Mouse (Mus musculus): ENCODE measurements at regions not wholly inside any gene's neighbourhood (a gene's known extent, or its start where the extent isn't known, plus 50 kb on each side); places are given as distances from the start of the nearest gene placed in this dataset.

- DNase-seq, result no peak
Observed at GRCm38 (mm10) chr11:90981626-90982025, 293.5 kb upstream of the Tom1l1 start.

DNA sequence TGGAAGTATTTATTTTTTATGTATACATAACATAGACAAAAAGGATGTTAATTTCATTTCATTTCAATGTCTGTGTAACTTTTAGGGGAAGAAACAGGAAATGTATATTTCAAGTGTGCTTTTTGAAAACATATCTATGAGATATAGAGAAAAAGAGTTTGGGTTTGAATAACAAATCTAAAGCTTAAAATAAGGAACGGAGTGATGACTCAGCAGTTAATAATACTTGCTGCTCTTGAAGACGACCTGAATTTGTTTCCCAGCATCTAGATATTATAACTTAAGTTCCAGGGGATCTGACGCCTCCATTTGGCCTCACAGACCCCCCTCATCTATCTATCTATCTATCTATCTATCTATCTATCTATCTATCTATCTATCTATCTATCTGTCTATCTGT, 290.1 kb upstream of the Tom1l1 start:
- DNase-seq, result no peak

DNA sequence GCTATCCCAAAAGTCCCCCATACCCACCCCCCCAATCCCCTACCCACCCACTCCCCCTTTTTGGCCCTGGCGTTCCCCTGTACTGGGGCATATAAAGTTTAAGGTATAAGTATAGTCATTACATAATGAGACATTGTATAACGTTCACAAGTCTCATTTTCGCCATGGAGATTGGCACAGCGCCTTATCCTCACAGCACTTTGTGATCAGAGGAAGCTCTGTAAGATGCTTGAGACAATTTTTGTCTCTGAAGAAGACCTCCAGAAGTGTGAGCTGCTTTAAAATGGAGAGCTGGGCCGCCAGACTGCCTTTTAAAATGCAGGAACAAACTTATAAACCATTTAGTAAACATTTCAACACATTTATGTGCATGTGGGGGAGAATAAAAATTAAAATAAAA, 252.9 kb upstream of the Tom1l1 start:
- DNase-seq, result no peak

GRCm38 (mm10) chr11:90925738-90926137, 237.6 kb upstream of the Tom1l1 start:
- no peak for DNase-seq

DNA sequence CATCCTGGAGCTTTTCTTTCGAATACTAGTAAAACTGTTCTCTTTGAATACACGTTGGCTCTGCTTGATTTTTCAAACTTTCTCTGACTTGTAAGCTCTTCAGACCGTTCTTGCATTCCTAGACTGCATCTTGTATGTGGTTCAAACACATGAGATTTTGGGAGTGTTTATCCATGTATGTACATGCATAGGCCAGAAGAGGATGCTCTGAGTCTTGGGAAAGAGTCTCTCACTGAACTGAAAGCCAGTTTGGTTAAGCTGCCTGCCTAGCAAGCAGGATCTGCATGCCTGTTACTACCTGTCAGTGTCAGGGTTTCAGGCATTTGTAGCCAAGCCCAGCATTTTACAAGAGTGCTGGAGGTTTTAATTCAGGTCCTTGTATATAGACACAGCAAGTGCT, 229.6 kb upstream of the Tom1l1 start:
- no peak for DNase-seq

- DNase-seq, result no peak
Observed at GRCm38 (mm10) chr11:90894236-90894635, 206.1 kb upstream of the Tom1l1 start.

DNA sequence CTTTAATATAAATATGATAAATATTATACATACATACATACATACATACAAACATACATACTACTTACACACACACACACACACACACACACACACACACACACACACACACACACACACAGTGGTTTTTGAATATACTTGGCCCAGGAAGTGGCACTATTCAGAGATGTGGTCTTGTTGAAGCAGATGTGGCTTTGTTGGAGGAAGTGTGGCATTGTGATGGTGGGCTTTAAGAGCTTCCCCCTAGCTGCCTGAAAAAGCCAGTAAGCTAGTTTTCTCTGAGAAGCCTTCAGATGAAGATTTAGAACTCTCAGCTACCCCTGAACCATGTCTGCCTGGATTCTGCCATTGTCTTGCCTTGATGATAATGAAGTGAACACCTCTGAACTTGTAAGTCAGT, 185.0 kb upstream of the Tom1l1 start:
- DNase-seq, result no peak

- no peak for DNase-seq
Observed at GRCm38 (mm10) chr11:90871686-90872085, 183.5 kb upstream of the Tom1l1 start.

DNA sequence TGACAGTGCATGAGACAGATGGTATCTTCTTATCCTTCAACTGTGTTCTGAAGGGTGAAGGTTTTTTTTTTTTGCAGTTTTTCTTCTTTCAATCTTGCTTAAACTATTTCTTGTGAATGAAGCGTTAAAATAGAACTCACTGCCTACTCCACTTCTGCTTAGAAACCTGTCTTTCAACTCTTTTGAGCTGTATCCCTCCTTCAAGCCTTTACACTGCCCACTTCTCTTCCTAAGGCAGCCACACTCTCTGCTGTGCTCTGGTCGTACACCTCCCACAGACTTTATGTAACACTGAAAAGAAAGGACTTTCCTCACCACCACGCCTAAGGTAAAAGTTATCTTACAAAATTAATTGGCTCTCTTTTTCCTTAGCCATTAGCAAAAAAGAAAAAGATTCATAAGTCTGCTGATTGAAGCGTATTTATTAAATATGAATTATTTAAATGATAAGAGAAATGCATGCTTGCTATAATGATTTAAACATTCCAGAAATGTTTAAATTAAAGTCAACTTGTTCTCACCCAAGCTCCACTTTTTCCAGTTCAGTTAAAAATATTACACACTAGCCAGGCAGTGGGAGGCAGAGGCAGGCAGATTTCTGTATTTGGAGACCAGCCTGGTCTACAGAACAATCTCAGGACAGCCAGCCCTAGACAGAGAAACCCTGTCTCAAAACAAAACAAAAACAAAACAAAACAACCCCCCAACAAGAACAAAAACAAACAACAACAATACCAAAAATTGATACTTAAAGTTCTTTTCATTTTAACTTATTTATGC, 176.0 kb upstream of the Tom1l1 start:
- no peak for DNase-seq

GRCm38 (mm10) chr11:90855731-90856130, 167.6 kb upstream of the Tom1l1 start:
- no peak for DNase-seq

- DNase-seq, result no peak
Observed at GRCm38 (mm10) chr11:90855324-90855723, 167.2 kb upstream of the Tom1l1 start.

GRCm38 (mm10) chr11:90851221-90851620, 163.1 kb upstream of the Tom1l1 start:
- no peak for DNase-seq

GRCm38 (mm10) chr11:90844925-90845319, 156.8 kb upstream of the Tom1l1 start:
- DNase-seq, result no peak

- no peak for DNase-seq
Observed at GRCm38 (mm10) chr11:90844266-90844924, 156.2 kb upstream of the Tom1l1 start.

DNA sequence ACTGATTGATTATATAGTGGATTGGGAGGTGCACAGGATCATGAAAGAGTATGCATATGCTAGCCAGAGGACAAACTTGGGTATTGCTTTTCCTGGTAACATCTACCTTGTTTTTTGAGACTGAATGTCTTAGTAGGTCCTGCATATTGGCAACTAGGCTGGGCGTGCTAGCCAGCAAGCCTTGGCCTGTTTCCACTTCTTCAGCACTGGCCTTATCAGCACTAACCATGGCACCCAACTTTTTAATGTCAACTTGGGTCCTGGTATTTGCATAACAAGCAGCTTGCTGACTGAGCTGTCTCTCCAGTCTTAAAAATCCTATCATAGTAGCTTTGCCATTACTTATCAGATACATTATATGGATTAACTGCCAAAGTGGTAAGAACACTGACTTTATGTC, 150.0 kb upstream of the Tom1l1 start:
- no peak for DNase-seq

DNA sequence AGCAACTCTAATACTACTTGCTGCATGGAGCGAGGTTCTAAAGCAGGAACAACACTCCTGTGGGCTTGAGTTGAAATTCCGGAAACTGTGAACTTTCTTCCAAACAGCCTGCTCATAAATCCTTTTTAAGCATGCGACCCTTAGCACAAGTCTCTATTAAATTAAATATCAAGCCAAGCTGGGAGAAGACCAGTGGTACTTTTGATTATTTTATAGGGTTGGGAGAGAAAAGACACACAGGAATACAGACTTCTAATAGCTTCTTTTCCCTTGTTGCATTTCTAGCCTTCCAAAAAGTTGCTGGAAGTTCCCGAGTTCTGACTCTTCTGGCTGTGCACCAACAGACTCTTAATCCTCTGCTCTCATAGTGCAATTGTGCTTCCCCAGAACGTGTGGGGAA, 136.6 kb upstream of the Tom1l1 start:
- DNase-seq, result no peak

DNA sequence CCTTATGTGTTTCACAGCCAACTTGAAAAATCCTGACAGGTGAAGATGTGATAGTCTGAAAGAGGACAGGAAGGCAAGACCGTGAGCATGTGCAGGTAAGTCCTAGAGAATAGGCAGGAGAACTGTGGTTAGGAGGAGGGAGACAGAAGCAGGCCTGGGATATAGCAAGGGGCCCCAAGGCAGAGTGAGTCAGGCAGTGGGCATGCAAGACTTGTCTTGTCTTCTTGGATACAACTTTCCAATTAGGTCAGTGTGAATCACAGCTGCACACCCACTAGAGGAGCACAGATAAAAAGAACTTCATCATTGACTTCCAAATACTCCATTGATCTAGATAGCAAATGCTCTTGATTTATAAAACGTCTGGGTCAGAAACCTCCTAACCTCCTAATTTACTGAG, 128.6 kb upstream of the Tom1l1 start:
- DNase-seq, result no peak

DNA sequence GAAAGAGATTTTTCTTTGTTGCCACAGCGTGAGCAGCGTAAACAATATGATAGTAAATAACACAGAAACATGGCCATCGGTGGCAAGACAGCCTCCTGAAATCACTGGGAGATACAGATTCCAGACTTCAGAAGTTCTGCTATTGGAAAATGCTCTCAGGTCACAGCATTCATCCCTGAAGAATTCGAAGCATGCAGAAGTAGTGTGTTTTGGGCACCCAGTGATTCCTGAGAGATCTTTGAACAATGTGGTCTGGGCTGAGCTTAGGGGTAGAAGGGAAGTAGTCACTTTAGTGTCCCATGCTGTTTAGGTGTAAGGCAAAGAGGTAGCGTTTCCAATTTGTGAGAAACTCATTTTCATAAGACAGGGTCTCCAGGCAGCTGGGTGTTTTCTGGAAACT, 126.3 kb upstream of the Tom1l1 start:
- no peak for DNase-seq

DNA sequence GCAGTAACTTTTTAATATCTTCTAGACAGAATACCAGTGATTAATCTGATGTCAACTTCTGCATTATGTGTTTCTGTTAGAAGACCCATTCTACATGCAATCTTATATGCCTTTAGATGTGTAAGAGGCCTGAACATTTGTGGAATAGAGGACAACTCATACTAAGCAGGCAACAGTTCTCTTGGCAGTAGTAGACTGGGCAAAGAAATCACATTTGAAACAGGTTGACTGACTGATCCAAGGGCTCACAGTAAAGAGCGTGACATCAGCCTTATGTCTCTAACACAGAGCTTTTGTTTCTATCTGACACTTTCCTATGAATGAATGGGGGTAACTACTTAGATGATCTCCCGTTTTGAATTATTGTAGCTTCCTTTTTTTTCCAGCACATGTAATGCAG, 124.8 kb upstream of the Tom1l1 start:
- no peak for DNase-seq

DNA sequence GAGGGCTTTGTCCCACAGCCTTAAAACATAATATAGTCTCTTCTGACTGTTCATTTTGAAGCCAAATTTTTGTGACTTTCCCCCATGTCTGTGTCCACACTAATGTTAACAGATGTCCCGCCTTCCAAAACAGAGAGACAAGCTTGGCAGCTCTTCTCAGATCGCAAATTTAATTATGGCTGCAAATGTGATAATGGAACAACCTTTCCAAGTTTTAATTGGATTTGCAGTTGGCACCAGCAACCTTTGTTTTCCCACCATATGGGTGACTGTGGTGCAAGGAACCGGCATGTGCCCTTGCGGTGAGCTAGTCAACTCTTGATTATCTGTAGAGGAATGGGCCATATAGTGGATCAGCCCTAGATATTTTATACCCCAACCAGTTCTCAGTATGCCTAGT, 124.4 kb upstream of the Tom1l1 start:
- no peak for DNase-seq

DNA sequence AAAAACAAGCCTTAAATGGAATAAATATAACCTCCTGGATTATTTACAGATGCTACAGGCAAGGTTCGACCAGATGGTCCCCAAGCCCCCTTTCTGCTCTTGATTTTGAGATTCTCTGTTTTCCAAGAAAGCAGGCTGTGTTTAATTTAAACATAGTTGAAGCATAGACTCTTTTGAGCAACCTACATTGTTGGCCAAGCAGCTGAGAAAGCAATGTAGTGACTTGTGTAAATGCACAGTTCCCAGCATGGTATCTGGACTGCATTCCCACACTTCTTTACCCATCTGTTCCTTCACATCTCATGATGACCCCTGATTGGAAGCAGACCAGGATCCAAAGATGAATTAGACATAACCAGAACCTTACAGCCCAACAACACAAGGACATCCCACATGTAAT, 120.3 kb upstream of the Tom1l1 start:
- DNase-seq, result no peak

- no peak for DNase-seq
Observed at GRCm38 (mm10) chr11:90807343-90807742, 119.2 kb upstream of the Tom1l1 start.

GRCm38 (mm10) chr11:90802569-90803363, 114.6 kb upstream of the Tom1l1 start:
- no peak for DNase-seq

DNA sequence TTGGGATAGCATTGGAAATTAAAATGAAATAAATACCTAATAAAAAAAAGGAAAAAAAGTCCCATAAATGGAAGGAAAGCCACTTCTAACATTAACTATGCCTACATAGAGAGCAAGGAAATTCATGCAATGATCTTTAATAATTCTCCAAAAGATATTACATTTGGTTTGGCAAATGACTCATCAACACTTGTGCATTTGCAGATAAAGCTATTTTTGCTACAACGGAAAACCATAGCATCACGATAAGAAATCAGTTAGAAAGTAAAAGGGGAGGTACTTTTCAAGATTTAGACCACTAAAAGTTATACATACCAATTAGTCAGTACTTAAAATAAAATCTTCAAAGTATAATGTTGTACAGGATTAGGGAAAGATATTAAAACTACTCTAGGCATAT, 109.4 kb upstream of the Tom1l1 start:
- DNase-seq, result no peak
